Mouse (Mus musculus) neural tube, embryonic 10.5 days (tissue): ENCODE measurements around the gene Nhlh1.

ENCODE experiments used
- DNase-seq: peaks from one replicate; pipeline ENCODE4 v3.0.0-alpha.2; 2017; ENCODE audit warnings: low spot score; ENCODE audit errors: extremely low spot score

Nhlh1 gene

GRCm38 (mm10) chr1:172053541-172054440 is 3.6 kb downstream of the Nhlh1 start:
- DNase-seq = peak; percentile 50

GRCm38 (mm10) chr1:172052766-172053279 is 4.5 kb downstream of the Nhlh1 start:
- DNase-seq = no peak

GRCm38 (mm10) chr1:172049131-172049782 is 8.1 kb downstream of the Nhlh1 start:
- DNase-seq = peak; percentile 62

GRCm38 (mm10) chr1:172048241-172048734 is 9.1 kb downstream of the Nhlh1 start:
- DNase-seq = no peak

- peak; percentile 87 for DNase-seq
Measured at GRCm38 (mm10) chr1:172046938-172047337, 10.4 kb downstream of the Nhlh1 start.

GRCm38 (mm10) chr1:172046410-172046809 is 11.0 kb downstream of the Nhlh1 start:
- DNase-seq = no peak

GRCm38 (mm10) chr1:172029914-172030313 is 27.5 kb downstream of the Nhlh1 start:
- DNase-seq = no peak

- DNase-seq = no peak
Measured at GRCm38 (mm10) chr1:172028394-172029275, 28.7 kb downstream of the Nhlh1 start, which contains the start of gene Vangl2. Gene Vangl2 (minus strand): TSS chr1:172028444.

GRCm38 (mm10) chr1:172027809-172028102 is 29.6 kb downstream of the Nhlh1 start:
- no peak for DNase-seq

GRCm38 (mm10) chr1:172027010-172027808 is 30.2 kb downstream of the Nhlh1 start:
- peak; percentile 98 for DNase-seq

- peak; percentile 67 for DNase-seq
Measured at GRCm38 (mm10) chr1:172026201-172026901, 31.0 kb downstream of the Nhlh1 start.

GRCm38 (mm10) chr1:172025201-172025904 is 32.0 kb downstream of the Nhlh1 start:
- DNase-seq = no peak

GRCm38 (mm10) chr1:172024140-172024895 is 33.1 kb downstream of the Nhlh1 start:
- no peak for DNase-seq

GRCm38 (mm10) chr1:172019863-172020521 is 37.4 kb downstream of the Nhlh1 start:
- no peak for DNase-seq

GRCm38 (mm10) chr1:172019339-172019738 is 38.0 kb downstream of the Nhlh1 start:
- no peak for DNase-seq

- no peak for DNase-seq
Measured at GRCm38 (mm10) chr1:172018336-172019311, 38.7 kb downstream of the Nhlh1 start.
